Mouse (Mus musculus) cerebellum, postnatal 10 days (tissue): ENCODE results near the gene Orai3.
"Not testable (repeated sequence)": the region's sequence is repeated elsewhere in the genome, so short reads cannot be mapped to it uniquely, and the experiment has no call there.

ENCODE experiments used
- DNase-seq, 2 experiments: peaks; one replicate each; pipeline ENCODE4 v3.0.0; 2021; ENCODE audit warnings: mixed read lengths in 2 of 2

The Orai3 gene

GRCm38 (mm10) chr7:127765756-127766155 lies 3.9 kb upstream of the Orai3 start:
- DNase-seq: no peak

GRCm38 (mm10) chr7:127766851-127767609 lies 2.6 kb upstream of the Orai3 start:
- DNase-seq: no peak

- peak; percentile 40 to 47 for DNase-seq
Observed at GRCm38 (mm10) chr7:127767671-127768345, 1.8 kb upstream of the Orai3 start.

DNA sequence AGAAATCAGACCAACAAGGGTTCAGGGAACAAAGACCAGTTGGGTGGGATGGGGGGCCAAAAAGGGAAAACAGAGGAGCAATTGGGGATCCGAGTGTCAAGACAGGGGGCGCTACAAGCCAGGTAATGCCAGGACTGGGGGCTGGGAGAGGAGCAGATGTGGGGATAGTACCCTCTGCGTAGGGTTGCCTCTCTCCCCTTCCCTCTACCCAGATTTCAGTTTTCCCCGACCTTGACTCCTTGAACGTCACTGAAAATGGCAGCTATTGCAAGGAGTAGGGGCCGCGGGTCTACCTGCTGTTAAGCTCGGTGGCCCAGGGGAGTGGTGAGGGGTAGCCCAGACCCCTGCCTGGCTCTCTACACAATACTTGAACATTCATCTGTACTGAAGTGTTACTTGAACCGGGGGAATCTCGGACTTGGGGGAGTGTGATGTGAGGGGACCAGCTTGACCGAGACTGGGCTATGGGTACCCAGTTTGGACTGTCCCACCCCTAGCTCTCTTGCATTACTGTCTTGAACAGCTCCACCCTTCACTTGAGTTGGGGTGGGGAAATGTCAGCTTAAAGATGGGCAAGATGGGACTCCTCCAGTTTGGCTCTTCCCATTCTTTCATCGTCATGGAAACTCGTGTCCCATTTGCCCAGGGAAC lies 1.1 kb upstream of the Orai3 start:
- peak; percentile 45 to 58 for DNase-seq

- peak; percentile 95 to 97 for DNase-seq
Observed at GRCm38 (mm10) chr7:127768997-127769593, 520 bp upstream of the Orai3 start.

DNA sequence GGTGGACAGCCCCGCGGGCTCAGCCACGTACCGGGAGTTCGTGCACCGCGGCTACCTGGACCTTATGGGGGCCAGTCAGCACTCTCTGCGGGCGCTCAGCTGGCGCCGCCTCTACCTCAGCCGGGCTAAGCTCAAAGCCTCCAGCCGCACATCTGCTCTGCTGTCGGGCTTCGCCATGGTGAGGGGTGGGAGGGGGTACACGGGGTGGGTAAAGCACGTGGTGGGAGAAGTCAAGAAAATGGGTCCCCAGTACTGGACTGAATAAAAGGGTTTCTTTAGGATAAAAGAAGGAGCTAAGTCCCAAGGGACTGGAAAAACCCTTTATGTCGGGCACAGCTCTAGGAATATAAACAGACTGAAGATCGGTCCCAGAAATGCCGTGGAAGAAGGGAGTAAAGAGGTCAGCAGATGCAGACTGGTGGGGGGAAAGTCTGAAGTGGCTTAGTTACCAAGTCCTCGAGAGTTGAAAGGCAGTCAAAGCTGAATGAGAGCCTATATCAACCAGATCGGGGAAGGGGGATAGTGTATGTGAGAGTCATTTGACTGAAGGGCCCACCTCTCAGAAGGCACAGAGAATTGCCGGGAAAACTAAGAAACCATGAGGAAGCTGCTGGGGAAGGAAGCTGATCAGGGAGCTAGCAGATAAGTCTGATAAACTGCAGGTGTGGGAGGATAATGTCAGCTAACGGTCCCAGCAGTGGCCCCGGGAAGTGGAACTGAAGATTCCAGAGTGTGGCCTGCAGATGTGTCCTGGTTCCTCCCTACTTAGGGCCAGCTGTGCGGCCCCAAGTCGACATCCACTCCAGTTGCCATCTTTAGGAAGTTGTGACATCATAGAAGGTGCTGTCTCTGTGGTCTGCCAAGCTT lies 657 bp downstream of the Orai3 start:
- no peak for DNase-seq

DNA sequence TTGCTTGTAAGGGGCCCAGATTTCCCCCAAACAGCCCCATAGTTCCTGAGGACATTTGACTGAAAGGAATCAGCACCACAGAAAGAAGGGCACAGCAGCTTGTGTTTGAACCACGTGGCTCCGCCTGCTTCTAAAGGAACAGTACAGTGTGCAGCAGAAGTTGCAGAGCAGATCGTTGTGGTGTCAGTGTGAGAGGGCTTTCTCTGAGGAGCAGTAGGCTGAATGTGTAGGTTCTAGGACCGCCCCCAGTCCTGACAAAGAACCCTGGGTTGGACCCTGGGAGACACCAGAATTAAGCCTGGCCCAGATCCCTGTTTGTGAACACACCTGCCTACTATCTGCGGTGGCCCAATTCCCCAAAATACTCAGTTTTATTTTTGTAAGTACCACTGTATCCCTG lies 1.6 kb downstream of the Orai3 start:
- DNase-seq: no peak

DNA sequence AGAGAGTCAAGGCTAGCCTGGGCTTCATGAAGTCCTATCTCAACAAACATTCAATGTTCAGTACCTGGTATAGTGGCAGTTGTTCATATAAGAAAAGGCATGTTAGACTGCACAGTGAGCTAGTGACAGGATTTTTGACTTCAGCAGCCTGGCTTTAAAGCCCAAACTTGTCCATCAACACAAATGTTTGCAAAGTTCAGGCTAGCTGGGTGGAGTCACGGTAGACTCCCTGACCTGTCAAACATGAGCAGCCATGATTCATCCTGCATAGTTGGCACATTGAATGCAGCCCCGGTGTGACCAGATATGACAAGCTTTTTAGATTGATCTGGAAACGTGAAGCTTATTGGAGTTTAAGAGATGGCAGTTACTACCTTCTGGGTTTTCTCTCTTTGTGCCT lies 2.5 kb downstream of the Orai3 start:
- no peak for DNase-seq

GRCm38 (mm10) chr7:127772557-127772956 lies 2.9 kb downstream of the Orai3 start:
- no peak for DNase-seq

DNA sequence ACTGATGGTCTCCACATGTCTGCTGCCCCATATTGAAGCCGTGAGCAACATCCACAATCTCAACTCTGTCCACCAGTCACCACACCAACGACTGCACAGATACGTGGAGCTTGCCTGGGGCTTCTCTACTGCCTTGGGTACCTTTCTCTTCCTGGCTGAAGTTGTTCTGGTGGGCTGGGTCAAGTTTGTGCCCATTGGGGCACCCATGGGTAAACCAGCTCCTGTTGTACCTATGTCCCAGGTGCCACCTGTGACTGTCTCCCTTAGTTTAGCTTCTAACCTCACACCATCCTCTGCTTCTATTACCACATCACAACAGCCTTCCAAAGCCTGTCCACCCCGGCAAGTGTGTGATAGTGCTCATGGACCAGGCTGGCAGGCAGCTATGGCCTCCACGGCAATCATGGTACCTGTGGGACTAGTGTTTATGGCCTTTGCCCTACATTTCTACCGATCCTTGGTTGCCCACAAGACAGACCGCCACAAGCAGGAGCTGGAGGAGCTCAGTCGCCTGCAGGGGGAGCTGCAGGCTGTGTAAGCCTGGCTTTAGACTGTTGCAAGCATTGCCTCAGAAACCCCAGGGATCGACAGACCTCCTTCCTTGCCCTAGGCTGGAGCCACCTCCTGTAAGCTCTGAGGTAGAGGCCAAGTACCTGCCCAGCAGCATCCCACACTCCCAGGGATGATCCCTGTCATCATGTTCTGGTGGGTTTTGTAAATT lies 4.2 kb downstream of the Orai3 start:
- DNase-seq: peak; percentile 87 to 88

DNA sequence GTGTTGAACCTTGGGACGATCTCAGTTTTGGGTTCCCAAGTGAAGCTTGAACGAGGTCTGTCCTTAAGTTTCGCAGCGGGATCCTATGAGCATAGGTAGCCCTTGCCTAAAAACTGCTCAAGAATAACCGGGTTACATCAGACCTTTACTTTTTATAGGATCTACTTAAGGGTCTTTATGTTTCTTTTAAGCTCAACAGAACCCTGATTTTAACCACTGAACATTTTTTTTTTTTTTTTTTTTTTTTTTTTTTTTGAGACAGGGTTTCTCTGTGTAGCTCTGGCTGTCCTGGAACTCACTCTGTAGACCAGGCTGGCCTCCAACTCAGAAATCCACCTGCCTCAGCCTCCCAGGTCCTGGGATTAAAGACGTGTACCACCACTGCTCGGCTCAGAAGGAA lies 6.2 kb downstream of the Orai3 start:
- DNase-seq: not testable (repeated sequence)

DNA sequence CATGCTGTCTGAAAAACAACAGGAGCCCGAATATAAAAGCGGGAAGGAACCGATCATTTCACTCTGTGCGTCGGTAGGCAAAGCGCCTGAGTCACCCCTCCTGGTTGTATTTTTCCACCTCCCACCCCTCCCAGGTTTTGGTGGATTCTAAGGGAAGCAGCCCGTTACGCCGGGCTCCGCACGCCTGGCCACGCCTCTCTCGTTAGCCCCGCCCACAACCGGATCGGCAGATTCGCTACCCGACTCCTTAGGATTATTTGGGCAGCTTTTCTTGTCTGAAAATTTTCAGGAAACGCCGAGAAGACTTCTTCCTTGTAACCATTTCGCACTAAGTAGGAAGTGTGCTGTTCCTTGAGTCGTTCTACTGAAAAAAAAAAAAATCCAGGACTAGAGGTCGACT lies 6.8 kb downstream of the Orai3 start, which contains the start of gene Setd1a:
Setd1a (plus strand) TSS at position 245 of the 400 bp plus-strand sequence.
- peak; percentile 98 to 99 for DNase-seq

GRCm38 (mm10) chr7:127776878-127777473 lies 7.4 kb downstream of the Orai3 start:
- DNase-seq: peak; percentile 99

GRCm38 (mm10) chr7:127777474-127778266 lies 8.1 kb downstream of the Orai3 start:
- peak; percentile 84 for DNase-seq

DNA sequence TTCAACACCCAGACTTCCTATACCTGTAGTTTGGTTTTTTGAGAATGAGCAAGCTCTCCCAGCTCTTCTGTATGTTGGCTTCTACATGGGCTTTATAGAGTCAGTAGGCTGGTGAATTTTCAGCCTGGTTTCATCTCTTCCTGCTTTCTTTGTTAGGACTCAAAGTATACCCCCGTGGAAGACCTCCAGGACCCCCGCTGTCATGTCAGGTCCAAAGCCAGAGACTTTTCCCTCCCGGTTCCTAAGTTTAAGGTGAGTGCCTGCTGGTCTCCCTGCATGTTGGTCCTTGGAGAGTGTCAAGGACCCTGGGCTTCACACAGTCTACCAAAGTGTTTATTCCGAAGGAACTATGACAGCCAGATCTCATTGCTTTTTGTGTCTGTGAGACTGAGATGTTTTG lies 8.7 kb downstream of the Orai3 start:
- DNase-seq: peak; percentile 47 to 54

GRCm38 (mm10) chr7:127785308-127785707 lies 15.7 kb downstream of the Orai3 start, which contains the start of gene Gm49388:
TSS of gene Gm49388 (plus strand) at chr7:127785608.
- DNase-seq: no peak

DNA sequence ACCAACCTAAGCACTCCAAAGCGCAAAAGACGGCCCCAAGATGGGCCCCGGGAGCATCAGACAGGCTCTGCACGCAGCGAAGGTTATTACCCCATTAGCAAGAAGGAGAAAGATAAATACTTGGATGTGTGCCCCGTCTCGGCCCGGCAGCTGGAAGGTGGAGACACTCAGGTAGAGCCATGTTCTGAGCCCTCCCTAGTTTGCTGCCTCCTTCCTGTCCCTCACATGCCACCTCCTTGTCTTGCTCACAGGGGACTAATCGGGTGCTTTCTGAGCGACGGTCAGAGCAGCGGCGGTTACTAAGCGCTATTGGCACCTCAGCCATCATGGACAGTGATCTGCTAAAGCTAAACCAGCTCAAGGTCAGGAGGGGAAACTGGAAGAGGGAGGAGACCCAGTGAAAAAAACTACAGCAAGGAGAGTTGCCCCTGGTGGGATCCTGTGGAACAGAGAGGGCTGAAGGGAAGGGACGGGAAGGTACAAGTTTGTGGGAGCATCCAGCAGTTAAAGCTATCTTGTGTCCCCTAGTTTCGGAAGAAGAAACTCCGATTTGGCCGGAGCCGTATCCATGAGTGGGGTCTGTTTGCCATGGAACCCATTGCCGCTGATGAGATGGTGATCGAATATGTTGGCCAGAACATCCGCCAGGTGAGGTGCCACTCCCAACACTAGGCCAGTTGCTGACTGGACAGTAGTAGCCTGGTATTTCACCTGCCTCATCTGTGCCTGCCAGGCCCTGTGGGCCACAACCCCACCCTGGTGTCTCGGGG lies 27.6 kb downstream of the Orai3 start:
- peak in 1 of 2 experiments; percentile 24 for DNase-seq

GRCm38 (mm10) chr7:127798591-127798990 lies 29.0 kb downstream of the Orai3 start:
- peak; percentile 92 to 94 for DNase-seq

DNA sequence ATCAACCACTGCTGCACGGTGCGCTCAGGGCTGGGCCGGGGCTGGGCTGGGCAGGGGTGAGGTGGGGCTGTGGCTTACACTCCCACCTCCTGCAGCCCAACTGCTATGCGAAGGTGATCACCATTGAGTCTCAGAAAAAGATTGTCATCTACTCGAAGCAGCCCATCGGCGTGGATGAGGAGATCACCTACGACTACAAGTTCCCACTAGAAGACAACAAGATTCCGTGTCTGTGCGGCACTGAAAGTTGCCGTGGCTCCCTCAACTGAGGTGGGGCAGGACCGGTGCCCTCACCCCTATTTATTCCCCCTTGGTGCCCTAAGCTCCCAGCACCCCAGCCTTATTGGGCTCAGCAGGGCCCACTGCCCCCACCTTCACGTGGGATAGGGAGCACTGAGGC lies 29.6 kb downstream of the Orai3 start:
- no peak for DNase-seq
